Mouse (Mus musculus) cerebellum, adult 2 months (tissue): ENCODE measurements at regions not wholly inside any gene's neighbourhood (a gene's known extent, or its start where the extent isn't known, plus 50 kb on each side); places are given as distances from the start of the nearest gene placed in this dataset.

ENCODE experiments used
- DNase-seq, 2 experiments: peaks; one replicate each; pipeline ENCODE4 v3.0.0; 2021
- H3K27ac ChIP-seq: fragments of 200-500 bp; 2 replicates; pipeline ENCODE4 v1.5.1; 2012; ENCODE audit warnings: low read length, control low read depth, inconsistent platforms; ENCODE audit not compliant: insufficient read depth
- H3K27me3 ChIP-seq: fragments of 200-500 bp; 2 replicates; pipeline ENCODE4 v1.6.1; 2012; ENCODE audit warnings: inconsistent platforms, mild to moderate bottlenecking, low read length, moderate library complexity; ENCODE audit not compliant: control insufficient read depth, insufficient read depth
- H3K4me1 ChIP-seq: fragments of 200-500 bp; 2 replicates; pipeline ENCODE4 v1.6.1; 2011; ENCODE audit warnings: low read length; ENCODE audit not compliant: control insufficient read depth, insufficient read depth
- H3K4me3 ChIP-seq: fragments of 200-500 bp; replicated peaks from 2 replicates; pipeline ENCODE3; 2011; ENCODE audit warnings: mild to moderate bottlenecking, low read depth, low read length, control low read depth; ENCODE audit not compliant: insufficient read depth
- CTCF ChIP-seq: fragments of 200-500 bp; IDR thresholded peaks from 2 replicates; pipeline ENCODE4 v1.5.1; 2011; ENCODE audit warnings: low read depth, mild to moderate bottlenecking, control low read depth, low read length, moderate library complexity, borderline replicate concordance; ENCODE audit not compliant: insufficient read depth
- POLR2A ChIP-seq: fragments of 200-500 bp; IDR thresholded peaks from 2 replicates; pipeline ENCODE4 v1.6.1; 2011; ENCODE audit warnings: low read length, control low read depth, borderline replicate concordance; ENCODE audit not compliant: insufficient read depth
- WGBS: fragments of 180-500 bp; shearing (Covaris S2); methylation state at CpG from one replicate; pipeline ENCODE4 v1.1.7; 2018; 5-methylcytosine and 5-hydroxymethylcytosine counted together

DNA sequence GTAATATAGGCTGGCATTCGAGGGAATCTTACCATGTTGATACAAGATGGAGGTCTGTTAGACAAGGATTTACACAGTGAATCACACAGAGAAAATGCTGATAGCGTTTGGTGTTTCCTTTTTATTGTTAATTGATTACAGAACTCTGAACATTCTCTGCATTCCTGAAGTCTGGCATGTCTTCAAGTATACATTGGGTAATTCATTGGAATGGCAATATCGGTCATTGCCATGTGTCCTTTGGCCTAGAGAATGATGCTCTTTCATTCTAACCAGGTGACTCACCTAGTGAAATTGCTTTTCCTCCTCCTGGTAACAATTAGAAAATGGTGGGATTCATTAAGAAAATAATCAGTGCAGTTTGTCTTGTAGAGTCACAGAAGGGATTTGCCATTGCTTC, 51.9 kb upstream of the Pam start:
- no peaks in the 10 kb centered on the region for H3K4me1 ChIP-seq
- no peak overlapping the region for H3K27ac ChIP-seq
- H3K27me3 ChIP-seq, result no peaks in the 10 kb centered on the region
- no peak for DNase-seq
- no peak for TF ChIP-seq POLR2A
- no peak for TF ChIP-seq CTCF
- H3K4me3 ChIP-seq, result no peak overlapping the region
- 79% methylated on average over 3 of the region's 3 CpGs for WGBS
